Mouse (Mus musculus) stomach, postnatal 0 days (tissue): ENCODE data around the gene Slmap.

Experiments
- CTCF ChIP-seq: IDR thresholded peaks from 2 replicates; pipeline ENCODE4 v1.5.1; 2016; ENCODE audit warnings: antibody characterized with exemption, low read depth, mild to moderate bottlenecking, moderate library complexity
- EP300 ChIP-seq: optimal IDR thresholded peaks from 2 replicates; pipeline ENCODE3; 2016; ENCODE audit warnings: antibody characterized with exemption

DNA sequence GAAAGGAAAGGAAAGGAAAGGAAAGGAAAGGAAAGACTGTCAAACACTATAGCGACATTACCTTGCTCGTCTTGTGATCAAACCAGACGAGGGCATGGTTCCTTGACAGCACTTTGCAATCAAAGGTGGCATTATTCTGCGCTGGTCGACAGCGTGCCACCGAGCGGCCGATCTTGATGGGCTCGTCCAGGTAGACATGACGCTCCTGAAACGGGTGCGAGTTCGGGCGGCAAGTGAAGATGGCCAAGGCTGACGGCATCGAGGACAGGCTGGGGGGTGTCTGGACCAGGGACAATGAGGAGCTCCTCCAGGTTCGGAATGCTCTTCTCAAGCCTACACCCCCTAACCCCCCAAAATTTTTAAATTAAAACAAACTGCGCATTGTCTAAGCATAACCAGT, 1.5 kb downstream of the Slmap start:
- TF ChIP-seq CTCF, result no peak
- TF ChIP-seq EP300, result no peak
